Mouse (Mus musculus) heart, postnatal 25 days (tissue): Measurements from ENCODE around the gene Tmem94. TPM values are rescaled to one million over a fixed set of nuclear protein-coding genes. Genes with fewer than 3 reads are reported as not detected.

ENCODE experiments used
- DNase-seq: peaks from one replicate; pipeline ENCODE4 v3.0.0; 2022; ENCODE audit warnings: low spot score
- intact Hi-C: fragments of 180-260 bp; cut with DNase I; formaldehyde crosslinking; loops from one replicate; pipeline ENCODE4 v1.15.1; 2025
- microRNA-seq: library from miRNA; unstranded; fragments of <30 nt; microRNA quantifications from one replicate; pipeline ENCODE4 v1.2.0, GENCODE M21; 2022
- total RNA-seq, 2 experiments: library from RNA; stranded (reverse); gene quantifications; 2 replicates each; pipeline ENCODE4 v1.2.3; 2021

Tmem94 gene
- total RNA-seq, 2 experiments from 2014 or later, result 102 to 110 TPM

DNA sequence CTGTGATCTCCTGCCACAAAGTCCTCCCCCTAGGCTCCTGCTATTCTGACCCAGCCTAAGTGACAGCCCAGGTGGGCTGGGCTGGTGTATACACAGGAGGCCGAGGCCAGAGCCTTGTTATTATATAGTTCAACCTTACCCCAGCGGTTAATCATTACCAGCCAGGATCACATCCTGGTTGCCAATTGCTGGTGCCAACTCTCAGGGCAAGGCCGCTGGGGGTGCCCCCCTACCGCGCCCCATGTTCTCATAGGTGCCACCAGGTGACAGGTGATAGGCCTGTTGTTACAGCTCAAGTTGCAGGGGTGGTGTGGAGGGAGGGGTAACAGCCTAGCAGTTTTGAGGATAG lies 78.6 kb downstream of the Tmem94 start:
- no peak for DNase-seq
- intact Hi-C loops, result no loop called here

DNA sequence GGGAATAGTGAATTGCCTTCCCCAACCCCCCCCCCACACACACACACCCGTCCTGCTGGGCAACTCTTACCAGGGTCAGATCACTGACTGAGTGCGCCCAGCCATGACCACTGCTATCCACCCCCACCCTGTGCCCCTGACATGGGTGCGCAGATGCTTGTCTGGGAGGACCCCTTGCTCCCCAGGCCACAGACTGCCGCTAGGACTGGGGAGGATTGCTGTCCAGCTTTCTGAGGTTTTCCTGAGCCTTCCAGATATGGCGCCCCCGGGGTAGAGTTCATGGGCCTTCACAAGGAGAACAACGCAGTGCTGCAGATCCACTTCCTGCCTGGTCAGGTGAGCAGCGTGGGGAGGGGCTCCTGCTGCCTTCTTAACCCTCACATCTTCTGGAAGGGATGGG lies 79.0 kb downstream of the Tmem94 start:
- no peak for DNase-seq
- intact Hi-C loops, result no loop called here

DNA sequence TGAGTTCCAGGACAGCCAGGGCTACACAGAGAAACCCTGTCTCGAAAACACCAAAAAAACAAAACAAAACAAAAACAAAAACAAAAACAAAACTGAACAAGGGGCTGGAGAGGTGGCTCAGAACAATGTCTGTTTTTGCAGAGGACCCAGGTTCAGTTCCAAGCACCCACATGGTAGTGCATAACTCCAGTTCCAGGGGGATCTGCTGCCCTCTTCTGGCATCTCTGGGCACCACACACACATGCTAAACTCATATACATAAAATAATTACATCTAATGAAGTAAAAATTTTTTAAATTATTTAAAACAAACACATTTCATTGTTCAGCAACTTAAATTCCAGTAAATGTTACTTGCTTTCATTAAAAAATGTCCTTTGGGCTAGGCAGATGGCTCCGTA lies 80.6 kb downstream of the Tmem94 start:
- intact Hi-C loops, result no loop called here

More for the DNA sequence above, 80.6 kb downstream of the Tmem94 start:
- DNase-seq, result no peak

Small RNAs within 50 kb of the gene (microRNA-seq; reads per million reads assigned to microRNA genes)
- 0.83 reads per million for gene Mir5621

Other genes starting within 250 kb of the Tmem94 start
- gene Sumo2, start 229.2 kb upstream of the Tmem94 start, total RNA-seq, result 100 to 1,000 TPM; 165 to 177 TPM
- 10 to 100 TPM; 20.4 to 25.1 TPM for gene Nup85, start 201.0 kb upstream of the Tmem94 start, total RNA-seq
- 10 to 100 TPM; 74.0 to 82.3 TPM for gene Mrps7, start 161.5 kb upstream of the Tmem94 start, total RNA-seq
- 10 to 100 TPM; 20.9 to 24.5 TPM for gene Gga3, start 161.4 kb upstream of the Tmem94 start, total RNA-seq
- 10 to 100 TPM; 45.5 to 56.9 TPM for gene Mif4gd, start 152.5 kb upstream of the Tmem94 start, total RNA-seq
- gene Slc25a19, start 137.1 kb upstream of the Tmem94 start, total RNA-seq, result 10 to 100 TPM; 41.6 to 45.9 TPM
- 100 to 1,000 TPM; 107 to 108 TPM for gene Grb2, start 56.8 kb upstream of the Tmem94 start, total RNA-seq
- gene Caskin2, start 48.2 kb downstream of the Tmem94 start, total RNA-seq, result 10 to 100 TPM; 41.8 to 52.2 TPM
- gene Tsen54, start 49.3 kb downstream of the Tmem94 start, total RNA-seq, result 1 to 10 TPM; 9.1 to 9.2 TPM
- 10 to 100 TPM; 15.1 to 21.5 TPM for gene Llgl2, start 58.6 kb downstream of the Tmem94 start, total RNA-seq
- under 1 TPM in 1 of 2 experiments, not detected in 1; 0.08 TPM for gene Myo15b, start 93.0 kb downstream of the Tmem94 start, total RNA-seq
- 10 to 100 TPM; 19.7 to 20.2 TPM for gene Smim5, start 134.5 kb downstream of the Tmem94 start, total RNA-seq
- under 1 TPM in 1 of 2 experiments, not detected in 1; 0.26 TPM for gene Smim6, start 146.6 kb downstream of the Tmem94 start, total RNA-seq
- 10 to 100 TPM; 14.1 to 17.4 TPM for gene Sap30bp, start 167.8 kb downstream of the Tmem94 start, total RNA-seq
- gene Recql5, start 168.0 kb downstream of the Tmem94 start, total RNA-seq, result 1 to 10 TPM; 7.3 to 8.8 TPM
- gene Itgb4, start 209.3 kb downstream of the Tmem94 start, total RNA-seq, result 1 to 10 TPM; 3.5 to 4.0 TPM
- gene Galk1, start 247.3 kb downstream of the Tmem94 start, total RNA-seq, result 10 to 100 TPM; 13.9 to 16.0 TPM